Mouse (Mus musculus): ENCODE data around the gene Ppp1r2.

Gene Ppp1r2

DNA sequence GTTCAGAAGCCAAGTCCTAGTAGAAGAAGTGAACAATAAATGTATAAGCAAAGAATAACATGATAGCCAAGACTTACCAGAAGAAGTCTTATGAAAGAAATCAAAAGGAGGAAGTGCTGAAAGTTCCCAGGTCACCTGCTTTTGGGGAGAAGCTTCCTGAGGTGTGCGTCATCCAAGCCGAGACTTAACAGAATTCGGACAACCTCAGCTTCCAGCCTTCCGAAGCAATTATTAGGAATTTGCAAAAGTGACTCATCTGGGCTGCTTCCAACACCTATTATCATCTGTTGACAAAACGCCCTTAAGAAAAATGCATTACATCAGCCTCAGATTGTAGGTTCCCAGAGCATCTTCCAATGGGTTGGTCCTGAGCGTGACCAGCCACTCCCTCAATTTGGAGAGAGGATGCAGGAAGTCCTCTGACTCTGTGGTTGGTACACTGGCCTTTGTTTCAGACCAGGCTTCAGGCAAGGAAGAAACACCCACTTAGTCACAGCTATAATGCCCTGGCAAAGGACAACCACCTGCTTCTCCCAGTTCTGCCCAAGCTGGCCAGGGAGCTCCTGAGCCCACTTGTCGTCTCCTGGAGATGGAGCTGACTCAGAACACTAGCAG lies 15.8 kb upstream of the Ppp1r2 start:
- in situ Hi-C loops (cut with MboI, MseI), result no loop called here

DNA sequence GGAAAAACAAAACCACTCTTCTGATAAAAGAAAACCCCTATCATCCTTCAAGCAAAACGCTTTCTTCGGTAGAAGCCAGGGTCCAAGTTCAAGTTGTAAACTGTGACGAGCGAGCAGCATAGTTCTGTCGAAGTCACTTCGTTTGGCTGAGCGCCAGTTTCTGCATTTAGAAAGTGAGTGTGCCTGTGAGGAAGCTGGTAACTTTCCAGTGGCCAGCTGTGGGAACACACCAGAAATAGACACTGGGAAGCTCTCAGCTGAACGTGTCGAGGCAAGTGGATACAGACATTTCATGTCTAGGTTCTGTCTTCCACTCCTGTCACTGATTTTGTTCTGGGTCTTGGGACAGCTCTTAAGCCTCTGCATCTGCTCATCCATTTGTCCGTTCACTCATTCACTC lies 15.2 kb upstream of the Ppp1r2 start:
- in situ Hi-C loops (cut with MboI, MseI), result no loop called here

DNA sequence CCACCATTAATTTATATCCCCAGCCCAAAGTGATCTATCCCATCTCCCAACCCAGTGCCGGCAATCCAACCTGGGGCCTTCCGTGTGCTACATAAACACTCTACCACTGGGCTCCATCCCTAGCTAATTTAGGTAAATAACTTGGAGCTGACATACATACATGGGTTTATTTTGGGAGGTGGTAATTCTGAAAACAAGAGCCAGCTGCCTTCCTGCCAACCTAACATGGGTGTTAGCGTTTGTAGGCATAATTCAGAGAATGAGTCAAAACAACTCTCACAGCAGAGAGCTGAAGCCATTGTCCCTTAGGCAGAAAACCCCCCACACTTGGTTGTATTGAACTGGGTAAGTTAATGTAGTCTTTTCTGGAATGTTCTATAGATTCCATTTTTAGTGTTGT lies 12.6 kb upstream of the Ppp1r2 start:
- in situ Hi-C loops (cut with MboI, MseI), result no loop called here

DNA sequence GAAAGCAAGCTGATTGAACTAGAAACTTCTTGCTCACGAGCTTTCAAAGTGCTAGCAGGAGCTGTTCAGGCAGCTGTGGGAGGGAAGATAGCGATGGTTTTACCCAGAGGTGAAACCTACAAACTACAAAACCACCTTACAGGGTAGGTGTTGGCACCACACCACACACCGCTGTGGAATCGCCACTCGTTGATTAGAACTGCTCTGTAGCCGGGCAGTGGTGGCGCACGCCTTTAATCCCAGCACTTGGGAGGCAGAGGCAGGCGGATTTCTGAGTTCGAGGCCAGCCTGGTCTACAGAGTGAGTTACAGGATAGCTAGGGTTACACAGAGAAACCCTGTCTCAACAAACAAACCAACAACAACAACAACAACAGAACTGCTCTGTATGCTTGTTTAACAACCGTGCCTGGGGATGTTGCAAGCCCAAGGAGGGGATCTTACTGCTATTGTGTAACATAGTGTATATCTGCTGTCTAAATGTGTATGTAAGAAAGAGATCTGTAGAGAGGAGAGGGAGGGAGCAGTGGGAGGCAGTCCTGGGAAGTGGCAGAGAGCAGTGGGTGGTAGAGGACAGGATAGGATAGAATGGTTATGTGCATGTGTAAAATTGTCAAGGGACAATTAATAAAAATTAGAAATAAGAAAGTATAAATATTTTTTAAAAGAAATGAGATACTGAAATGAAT lies 11.9 kb upstream of the Ppp1r2 start:
- in situ Hi-C loops (cut with MboI, MseI), result no loop called here

DNA sequence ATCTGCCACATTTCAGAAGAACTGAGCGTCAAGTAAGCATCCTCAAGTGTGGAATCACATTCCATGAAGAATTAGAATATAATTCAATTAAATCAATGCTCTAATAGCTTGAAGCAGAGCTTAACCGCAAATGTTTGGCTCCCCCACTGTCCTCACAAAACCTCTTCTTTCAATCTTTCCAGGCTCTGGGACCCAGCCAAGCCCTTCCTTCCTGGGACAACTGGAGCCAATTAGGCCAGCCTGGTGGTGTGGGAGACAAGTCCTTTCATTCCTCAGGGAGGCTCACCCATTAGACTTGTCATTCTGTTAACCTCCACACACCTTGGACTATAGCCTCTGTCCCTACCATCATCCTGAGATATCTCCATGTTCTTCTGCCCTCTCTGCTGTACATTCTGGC lies 6.9 kb upstream of the Ppp1r2 start:
- in situ Hi-C loops (cut with MboI, MseI), result no loop called here

DNA sequence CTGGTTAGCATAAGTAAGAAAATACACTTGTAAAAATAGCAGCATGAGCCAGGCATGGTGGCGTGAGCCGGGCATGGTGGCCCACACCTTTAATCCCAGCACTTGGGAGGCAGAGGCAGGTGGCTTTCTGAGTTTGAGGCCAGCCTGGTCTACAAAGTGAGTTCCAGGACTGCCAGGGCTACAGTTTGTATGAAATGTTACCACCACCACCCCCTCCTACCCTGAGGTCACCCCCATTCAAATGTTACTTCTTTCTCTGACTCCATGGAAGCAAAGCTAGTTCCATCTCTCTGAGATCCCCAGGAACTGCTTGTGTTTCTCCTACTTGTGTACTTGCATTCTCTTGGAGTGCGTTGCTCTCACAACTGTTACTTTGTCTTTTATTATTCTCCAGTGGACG lies 5.1 kb upstream of the Ppp1r2 start:
- in situ Hi-C loops (cut with MboI, MseI), result no loop called here

DNA sequence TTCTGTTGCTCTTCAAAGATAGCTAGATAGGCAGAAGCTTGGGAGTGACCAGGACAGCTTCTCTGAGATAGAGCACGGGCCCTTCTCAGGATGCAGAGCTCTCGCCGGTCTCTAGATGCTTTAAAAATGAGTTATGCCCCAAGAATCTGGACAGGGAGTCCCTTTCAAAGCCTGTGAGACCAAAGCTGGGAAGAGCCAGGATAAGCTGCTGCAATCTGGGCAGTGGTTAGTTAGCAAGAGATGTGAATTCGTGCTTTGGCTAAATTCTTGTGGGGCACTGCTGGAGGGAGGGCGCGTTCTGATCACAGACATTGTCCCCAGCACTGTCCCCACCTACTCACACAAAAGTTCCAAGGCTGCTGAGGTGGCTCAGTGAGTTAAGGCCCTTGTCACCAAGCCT lies 3.5 kb upstream of the Ppp1r2 start:
- in situ Hi-C loops (cut with MboI, MseI), result no loop called here

DNA sequence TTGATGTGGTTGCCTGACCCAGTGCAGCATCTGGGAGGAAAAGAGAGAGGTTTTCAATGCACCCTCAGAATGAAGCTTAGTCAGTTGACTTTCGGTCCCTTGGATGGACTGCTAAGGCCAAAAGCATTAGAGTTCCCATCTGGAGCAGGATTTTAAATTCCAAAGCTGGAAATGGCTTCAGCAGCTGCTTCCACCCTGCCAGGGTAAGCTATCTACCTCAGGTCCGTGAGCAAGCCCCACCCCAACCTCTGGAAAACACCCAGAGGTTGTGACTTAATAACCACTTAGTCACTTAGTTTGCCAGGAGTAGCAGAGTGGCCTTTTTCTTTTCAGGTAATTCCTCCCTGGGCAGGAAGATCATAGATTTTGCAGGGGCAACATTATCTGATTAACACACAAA lies 3.0 kb upstream of the Ppp1r2 start:
- in situ Hi-C loops (cut with MboI, MseI), result no loop called here

DNA sequence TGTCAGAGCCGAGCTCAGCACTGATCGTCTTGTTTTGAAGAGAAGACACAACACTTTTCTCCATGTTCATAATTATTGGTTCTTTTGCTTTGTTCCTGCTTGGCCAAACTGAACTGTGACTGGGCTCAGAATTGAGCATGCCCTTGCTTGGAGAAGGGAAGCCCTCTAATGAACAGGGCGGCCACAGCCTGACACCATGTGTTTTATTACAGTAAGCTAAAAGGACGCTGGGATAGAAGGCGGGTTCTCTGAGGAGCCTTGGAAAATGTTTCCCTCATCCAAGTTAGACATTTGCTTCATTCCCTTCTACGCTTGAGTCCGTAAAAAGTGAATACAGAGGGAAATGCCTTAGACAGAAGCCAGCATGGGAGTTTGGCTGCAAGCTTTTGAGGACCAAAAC lies 1.9 kb upstream of the Ppp1r2 start:
- in situ Hi-C loops (cut with MboI, MseI), result no loop called here

DNA sequence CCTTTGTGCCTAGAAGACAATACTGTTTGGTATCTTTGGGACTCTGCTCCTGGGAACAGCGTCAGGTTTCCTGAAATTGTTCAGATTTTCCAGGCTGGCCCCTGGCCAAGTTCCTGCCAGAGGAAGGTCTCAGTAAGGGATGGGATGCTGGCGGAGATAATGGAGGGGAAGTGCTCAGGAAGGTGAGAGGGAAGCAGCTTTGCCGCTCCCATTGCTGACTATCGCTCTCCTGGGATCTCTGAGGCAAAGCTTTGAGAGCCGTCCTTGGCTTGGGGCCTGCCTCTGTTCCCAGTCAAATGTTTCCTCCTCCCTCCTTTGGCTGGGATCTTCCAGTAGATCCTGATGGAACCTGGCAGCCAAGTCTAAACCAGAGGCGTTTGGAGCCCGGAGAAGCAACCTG lies 1.5 kb upstream of the Ppp1r2 start:
- in situ Hi-C loops (cut with MboI, MseI), result no loop called here

DNA sequence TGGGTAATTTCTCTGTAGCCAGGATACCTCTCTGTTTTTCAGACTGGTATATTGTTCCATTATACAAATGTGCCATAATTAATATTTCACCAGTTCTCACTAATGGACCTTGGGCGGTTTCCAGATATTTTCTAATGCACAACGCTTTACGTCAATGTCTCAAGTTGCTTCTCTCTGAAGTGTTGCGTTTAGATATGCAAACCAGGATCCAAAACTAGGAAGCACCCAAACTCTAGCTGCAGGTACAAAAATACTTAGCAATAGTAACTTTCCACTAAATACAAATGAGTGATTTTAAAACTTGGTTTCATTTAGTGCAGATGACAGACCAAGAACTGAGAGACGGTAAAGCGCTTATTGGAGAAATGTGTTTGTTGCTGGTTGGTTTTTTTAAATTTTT lies 993 bp downstream of the Ppp1r2 start:
- in situ Hi-C loops (cut with MboI, MseI), result no loop called here

DNA sequence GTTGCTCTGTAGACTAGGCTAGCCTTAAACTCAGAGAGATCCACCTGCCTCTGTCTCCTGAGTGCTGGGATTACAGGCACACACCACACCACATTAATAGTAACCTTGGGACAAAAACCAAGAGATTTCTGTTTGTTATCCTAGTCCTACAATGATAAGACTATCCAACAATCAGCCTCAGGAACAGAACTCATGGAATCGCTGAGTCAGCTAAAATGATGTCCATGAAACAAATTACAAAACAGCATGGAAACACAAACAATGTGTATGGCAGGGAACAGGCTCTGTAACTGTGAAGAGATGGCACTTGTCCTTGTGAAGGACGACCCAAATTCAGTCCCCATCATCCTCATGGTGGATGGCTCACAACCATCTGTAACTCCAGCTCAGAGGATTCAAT lies 8.4 kb downstream of the Ppp1r2 start:
- in situ Hi-C loops (cut with MboI, MseI), result no loop called here

DNA sequence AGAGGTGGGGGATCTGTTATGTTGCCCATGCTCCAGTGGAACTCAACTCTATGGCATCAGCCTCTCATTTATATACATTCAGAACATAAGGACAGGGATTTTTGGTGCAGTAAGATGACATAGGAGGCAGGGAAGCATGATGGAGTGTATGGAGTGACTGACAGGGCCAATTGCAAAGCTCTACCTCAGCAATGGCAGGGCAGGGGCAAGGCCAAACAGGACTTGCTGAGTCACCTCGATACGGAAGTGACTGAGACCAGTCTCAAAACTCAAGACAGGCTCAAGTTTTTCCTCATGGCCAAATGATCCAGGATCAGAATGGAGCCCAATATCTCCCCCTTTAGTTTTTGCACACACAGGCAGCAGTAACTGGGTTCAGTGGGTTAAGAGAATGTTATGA lies 18.9 kb downstream of the Ppp1r2 start:
- in situ Hi-C loops (cut with MboI, MseI), result no loop called here

DNA sequence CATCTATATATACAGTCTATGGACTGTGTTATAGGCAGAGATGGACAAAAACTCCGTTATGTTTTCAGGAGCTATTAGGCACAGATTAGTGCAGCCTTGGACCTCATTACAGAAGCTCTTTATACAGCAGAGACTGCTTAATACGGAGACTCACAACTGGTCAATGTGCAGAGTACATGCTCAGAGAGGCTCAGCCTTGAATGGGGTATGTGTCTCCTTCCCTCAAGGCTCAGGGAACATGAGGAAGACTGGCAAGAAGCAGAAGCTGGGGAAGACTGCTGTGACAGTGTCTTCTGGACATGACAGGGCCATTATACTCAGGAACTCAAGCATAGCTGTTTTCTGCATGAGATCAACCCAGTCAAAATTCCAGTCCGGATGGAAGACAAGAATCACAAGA lies 19.4 kb downstream of the Ppp1r2 start:
- in situ Hi-C loops (cut with MboI, MseI), result no loop called here

DNA sequence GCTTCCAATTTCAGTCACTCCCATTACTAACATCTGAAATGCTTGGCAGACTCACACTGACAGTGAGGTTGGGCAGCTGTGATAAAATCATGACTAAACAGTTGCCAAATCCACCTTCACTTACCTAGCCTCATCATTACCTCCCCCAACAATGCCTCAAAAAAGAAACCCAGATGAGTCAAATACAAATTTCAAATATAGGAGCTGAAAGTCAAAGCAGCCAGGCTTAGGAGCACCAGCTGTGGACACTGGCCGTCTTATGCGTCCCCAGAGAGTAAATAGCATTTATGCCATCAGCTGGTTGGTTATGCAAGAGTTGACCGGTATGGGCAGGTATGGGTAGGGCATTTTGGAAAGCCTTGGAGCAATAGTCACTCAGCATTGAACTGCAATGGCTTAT lies 25.7 kb downstream of the Ppp1r2 start:
- in situ Hi-C loops (cut with MboI, MseI), result no loop called here

DNA sequence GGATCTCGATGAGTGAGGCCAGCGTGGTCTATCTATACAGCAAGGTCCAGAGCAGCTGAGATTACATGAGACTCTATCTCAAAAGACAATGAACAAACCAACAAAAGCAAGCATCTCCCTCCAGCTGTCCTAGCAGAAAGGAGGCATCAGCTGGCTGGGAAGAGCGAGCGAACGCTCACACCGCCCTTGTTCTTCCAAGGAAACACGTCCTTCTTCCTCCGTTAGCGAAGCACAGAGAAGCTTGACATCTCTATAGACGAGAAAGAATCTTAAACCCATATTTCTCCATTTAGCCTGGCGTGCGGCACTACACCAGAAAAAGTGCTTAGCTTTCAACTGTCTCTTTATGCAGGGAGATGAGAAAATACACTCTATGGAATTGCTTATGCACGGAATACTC lies 26.4 kb downstream of the Ppp1r2 start:
- in situ Hi-C loops (cut with MboI, MseI), result no loop called here

DNA sequence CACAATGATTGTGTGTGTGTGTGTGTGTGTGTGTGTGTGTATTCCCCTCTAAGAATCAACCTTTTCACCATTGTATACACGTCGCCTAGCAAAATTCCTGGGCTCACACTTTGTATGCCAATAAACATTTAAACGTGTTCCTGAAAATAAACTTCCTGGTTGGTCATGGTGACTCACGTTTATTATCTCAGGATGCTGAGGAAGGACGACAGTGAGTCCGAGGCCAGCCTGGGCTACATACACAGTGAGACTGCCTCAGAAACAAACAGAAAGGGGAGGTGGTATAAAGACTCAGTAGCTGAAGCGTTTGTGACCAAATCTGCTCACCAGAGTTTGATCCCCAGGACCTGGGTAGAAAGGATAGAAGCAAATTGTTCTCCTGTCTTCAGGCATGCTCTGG lies 27.6 kb downstream of the Ppp1r2 start:
- in situ Hi-C loops (cut with MboI, MseI), result no loop called here

DNA sequence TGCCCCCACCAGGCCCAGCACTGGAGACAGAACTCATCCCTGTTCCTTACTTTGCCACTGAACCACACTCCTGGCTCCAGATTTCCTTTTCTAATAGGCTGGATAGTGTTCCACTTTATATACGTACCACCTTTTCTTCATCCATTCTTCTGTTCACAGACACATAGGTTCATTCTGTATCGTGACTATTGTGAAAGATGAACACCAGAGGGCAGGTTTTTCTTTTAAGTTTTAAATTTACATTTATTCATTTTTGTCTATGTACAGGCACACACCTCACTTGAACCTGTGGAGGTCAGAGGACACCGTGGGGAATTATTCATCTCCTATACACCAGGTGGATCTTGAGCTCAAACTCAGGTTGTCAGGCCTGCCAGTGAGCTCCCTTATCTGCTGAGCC lies 31.0 kb downstream of the Ppp1r2 start:
- in situ Hi-C loops (cut with MboI, MseI), result no loop called here

DNA sequence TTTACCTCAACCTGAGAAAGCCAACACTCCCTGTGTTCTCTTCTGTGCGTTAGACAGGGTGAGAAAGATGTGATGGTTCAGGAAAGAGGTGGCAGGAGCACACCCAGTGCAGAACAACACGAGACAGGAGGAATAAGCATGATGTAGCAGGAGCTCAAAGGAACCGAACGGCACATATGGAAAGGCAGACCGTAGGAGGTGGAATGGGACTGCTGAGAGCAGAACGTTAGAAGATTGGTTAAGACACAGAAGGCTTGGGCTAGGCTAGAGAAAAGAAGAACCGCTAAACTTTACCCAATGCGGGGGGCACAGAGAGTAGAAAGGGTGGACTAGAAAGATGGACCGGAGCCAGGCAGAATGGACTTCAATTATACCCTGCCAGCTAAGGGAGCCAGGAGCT lies 33.6 kb downstream of the Ppp1r2 start:
- in situ Hi-C loops (cut with MboI, MseI), result no loop called here

DNA sequence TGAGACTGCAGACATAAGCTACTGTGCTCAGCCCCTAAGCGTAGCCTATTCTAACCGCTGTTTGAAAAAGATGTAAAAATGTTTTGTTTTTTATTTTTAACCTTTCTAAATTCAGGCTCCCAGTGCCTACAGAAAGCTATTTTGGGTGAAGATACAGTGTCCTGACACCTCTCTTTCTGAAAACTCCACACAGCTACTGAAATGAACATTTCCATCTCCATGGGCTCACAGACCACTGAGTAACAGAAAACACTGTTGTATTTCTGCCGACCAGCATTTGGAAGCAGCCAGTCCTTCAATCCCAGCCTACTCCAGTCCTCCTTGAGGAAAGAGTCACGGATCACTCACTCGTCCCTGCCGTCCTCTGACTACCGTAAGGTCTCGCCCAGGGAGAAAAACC lies 34.5 kb downstream of the Ppp1r2 start:
- in situ Hi-C loops (cut with MboI, MseI), result no loop called here

DNA sequence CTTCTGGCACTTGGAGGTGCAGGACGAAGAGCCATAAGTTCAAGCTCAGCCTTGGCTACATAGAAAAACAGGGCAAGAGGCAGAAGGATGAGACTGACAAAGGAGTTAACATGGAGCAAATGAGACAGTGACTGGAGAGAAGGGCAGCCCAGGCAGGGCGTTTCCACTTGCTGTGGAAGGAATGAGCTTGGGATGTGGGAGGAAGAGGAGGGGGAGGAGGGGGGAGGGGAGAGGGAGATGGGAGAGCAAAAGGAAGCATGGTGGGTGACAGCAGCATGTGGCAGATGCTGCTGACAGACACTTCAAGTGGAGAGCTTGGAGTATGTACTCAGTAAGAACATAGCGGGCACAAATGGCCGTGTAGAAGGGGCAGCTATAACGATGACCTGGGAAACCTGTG lies 36.8 kb downstream of the Ppp1r2 start:
- in situ Hi-C loops (cut with MboI, MseI), result no loop called here

DNA sequence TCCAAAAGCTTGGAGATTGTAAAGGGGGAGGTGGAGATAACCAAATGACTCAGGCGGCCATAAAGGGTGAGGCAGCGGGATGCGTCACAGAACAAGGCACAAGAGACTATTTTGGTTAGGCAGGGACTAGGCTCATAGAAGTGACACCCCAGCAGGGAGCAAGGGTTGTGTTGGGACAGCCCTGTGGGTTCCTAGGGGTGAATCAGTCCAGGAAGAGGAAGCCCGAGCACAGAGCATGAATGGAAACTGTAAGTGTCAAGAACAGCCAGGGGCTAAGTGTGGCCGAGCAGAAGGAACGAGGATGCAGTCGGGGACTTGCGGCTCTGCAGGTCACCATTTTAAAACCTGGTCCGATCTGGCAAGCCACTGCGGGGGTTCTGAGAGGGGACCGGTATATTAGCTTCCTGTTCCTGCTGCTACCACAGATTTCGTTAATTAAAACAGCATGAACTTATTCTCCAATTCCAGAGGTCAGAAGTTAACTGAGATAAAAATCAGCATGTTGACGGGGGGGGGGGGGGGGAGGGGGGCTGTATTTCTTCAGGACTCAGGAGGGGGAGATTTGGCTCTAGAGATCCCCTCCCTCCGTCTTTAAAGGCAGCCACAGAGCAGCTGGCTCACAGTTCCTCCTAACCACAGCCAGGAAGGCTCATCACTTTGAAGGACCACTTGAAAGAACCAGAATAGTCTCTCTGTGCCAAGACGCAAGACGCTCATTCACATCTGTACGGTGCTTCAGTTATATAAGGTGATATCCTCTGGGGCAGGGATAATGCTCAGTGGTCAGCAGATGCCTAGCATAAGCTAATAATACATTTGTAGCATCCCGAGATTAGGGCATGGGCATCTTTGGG lies 39.4 kb downstream of the Ppp1r2 start:
- in situ Hi-C loops (cut with MboI, MseI), result no loop called here

DNA sequence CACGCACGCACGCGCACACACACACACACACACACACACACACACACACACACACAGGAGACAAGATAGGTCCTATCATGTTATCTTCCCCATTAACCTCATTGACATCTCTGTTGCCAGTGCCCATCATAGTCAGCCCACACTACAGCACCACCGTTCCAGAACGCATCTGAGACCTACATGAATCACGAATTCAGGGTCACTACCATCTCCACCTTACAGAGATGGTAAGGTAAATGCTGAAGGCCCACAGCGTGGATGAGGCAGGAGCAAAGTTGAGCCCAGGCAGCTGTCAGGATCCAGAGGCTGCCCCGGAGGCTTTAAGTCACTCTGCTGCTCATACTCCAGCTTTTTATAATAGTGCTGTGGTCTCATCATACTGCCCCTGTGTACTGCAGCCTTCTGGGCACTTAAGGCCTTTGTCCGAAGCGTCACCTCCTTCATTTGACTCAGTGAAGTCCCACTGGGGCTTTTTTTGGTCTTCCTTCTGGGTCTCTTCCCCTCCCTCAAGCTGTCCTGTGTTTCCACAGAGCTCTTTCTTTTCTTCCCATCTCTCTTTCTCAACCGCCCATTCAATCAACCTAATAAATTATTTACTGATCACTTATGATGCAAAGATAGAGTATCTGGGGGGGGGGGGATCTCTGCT lies 40.1 kb downstream of the Ppp1r2 start:
- in situ Hi-C loops (cut with MboI, MseI), result no loop called here

Measured in T-helper 1 cell (primary cell).